Mouse (Mus musculus): Measurements from ENCODE around the gene Socs1. TPM values are rescaled to one million over a fixed set of nuclear protein-coding genes. Genes with fewer than 3 reads are reported as not detected.
"Not testable (repeated sequence)": the region's sequence is repeated elsewhere in the genome, so short reads cannot be mapped to it uniquely, and the experiment has no call there.

The Socs1 gene
- total RNA-seq (2015) (0.54 and 0.59 TPM in 2 replicates), total RNA-seq (2017) (0.73 and 1.7 TPM in 2 replicates)

DNA sequence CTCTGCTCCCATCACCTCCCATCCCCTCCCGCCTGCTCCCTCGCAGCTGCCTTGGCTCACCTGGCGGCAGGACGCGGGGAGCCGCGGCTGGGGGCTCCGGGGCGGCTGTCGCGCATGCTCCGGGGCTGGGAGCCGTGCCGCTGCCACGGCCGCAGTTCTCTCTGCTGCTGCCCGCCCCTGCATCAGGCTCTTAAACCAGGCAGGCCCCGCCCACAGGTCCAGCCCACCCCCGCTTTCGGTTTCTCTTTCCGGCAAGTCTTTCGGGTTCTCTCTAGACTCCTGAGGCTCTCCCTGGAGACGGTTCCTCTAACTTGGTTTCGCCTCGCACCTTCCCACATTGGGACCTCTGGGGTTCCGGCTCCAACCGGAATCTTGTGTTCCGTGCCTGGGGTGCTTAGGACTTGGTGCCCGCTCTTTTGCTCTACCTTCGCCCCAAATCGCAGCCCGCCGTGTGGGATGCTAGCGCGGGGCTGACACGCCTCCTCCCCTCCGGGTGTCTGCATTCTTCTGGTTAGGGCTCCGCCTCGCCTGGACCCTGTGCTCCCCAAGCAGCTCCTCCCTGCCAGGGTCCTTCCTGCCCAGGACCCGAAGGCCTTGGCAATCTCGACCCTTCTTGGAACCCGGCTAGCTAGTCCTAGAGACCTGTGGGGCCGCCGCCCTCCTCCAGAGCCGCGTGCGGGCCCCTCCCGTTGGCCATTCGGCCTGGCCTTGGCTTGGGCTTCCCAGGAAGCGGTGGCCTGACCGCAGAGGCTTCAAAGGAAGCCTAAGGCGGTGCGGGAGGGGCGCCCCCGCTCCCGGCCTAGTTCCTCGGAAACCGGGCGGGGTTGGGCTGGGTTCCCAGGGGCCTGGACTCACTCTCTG is at the start of gene Socs1:
Gene Socs1 (minus strand): TSS at position 166 of the 861 bp plus-strand sequence.
- ATAC-seq (ENCODE audit: poor library complexity, severe bottlenecking): peak; percentile 60

GRCm38 (mm10) chr16:10834542-10834910 is 49.2 kb upstream of the Socs1 start:
- no peak for ATAC-seq (ENCODE audit: poor library complexity, severe bottlenecking)

GRCm38 (mm10) chr16:10828461-10828805 is 43.1 kb upstream of the Socs1 start:
- ATAC-seq (ENCODE audit: poor library complexity, severe bottlenecking): no peak

GRCm38 (mm10) chr16:10827766-10828460 is 42.6 kb upstream of the Socs1 start:
- no peak for ATAC-seq (ENCODE audit: poor library complexity, severe bottlenecking)

DNA sequence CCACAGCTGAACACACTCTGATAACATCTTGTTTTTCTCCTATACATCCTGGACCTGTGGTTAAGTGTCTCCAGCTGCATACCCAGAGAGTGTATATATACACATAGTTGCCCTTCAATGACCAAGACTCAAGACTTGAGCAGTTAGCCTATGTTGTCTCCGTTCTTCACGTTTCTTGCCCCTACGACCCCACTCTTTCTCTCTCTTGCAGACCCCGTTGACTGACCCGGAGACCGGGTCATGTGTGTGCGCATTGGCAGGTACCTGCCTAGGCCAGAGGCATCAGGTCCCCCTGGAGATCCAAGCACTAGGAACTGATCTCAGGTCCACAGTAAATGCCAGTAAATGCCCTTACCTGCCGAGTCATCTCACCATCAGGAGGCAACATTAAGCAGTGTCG is 41.9 kb upstream of the Socs1 start:
- ATAC-seq (ENCODE audit: poor library complexity, severe bottlenecking): no peak

GRCm38 (mm10) chr16:10825840-10826239 is 40.5 kb upstream of the Socs1 start:
- no peak for ATAC-seq (ENCODE audit: poor library complexity, severe bottlenecking)

DNA sequence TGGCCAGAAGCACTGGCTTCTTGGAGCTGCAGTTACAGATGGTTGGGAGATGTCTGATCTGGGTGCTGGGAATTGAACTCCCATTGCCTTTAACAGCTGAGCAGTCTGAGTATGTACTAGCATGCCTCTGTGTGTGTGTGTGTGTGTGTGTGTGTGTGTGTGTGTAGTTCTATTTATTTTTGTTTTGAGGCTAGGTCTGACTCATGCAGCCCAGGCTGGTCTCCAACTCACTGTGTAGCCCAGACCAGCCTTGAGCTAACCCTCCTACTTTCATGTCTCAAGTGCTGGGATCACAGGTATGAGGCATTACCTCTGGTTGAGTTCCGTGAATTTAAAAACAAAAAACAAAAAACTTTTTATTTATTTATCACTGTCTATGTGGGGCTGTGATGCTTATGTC is 39.2 kb upstream of the Socs1 start:
- ATAC-seq (ENCODE audit: poor library complexity, severe bottlenecking): no peak

GRCm38 (mm10) chr16:10821387-10821786 is 36.1 kb upstream of the Socs1 start:
- ATAC-seq (ENCODE audit: poor library complexity, severe bottlenecking): no peak

- no peak for ATAC-seq (ENCODE audit: poor library complexity, severe bottlenecking)
Observed at GRCm38 (mm10) chr16:10819966-10820365, 34.6 kb upstream of the Socs1 start.

DNA sequence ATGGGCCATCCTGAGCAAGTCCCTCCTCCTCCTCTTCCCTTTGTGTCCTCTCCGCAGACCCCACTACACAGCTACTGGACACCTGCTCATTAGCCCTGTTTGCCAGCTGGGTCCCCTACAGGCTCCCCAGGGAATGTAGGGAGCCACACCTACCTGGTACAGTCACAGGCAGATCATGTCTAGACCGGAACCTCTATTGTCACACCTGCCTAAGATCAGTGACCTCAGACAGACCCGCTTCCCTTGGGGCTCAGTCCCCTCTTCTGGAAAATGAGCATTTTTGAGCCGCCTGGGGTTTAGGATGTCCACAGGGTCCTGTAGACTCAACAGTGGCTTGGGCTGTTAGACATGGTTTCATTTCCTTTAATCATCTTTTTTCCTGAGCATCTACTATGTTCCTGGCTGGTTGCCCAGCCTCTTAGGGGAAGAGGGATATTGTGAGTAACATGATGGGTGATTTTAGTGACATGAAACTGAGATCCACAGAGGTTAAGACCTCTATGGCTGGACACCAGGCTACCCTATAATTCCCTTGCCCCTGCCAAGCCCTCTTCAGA is 33.3 kb upstream of the Socs1 start:
- ATAC-seq (ENCODE audit: poor library complexity, severe bottlenecking): peak; percentile 71

DNA sequence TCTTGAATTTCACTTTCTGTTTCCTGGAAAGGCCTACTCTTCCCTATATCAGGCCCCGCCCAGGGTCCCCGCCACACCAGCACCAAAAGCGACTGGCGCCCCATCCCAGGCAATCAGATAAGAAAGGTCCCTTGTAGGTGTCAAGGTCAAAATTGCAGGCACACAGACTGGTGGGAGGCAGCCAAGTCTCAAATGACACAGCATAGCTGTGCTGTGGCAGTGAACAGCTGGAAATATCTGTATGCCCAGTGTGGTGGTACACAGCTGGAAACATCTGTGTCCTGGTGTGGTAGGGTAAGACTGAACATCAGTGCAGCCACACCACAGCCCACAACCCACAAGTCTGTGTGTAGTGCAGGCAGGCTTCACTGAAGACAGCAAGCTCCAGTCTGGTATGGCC is 29.5 kb upstream of the Socs1 start:
- no peak for ATAC-seq (ENCODE audit: poor library complexity, severe bottlenecking)

GRCm38 (mm10) chr16:10813726-10814125 is 28.4 kb upstream of the Socs1 start:
- ATAC-seq (ENCODE audit: poor library complexity, severe bottlenecking): no peak

GRCm38 (mm10) chr16:10812865-10813371 is 27.6 kb upstream of the Socs1 start, which contains the start of gene Gm11172:
TSS of gene Gm11172 (plus strand) at chr16:10812915.
- peak; percentile 35; the same call in 1 of the 2 replicates for ATAC-seq (ENCODE audit: poor library complexity, severe bottlenecking)

- no peak for ATAC-seq (ENCODE audit: poor library complexity, severe bottlenecking)
Observed at GRCm38 (mm10) chr16:10810376-10810775, 25.0 kb upstream of the Socs1 start.

GRCm38 (mm10) chr16:10805789-10806527 is 20.6 kb upstream of the Socs1 start, which contains the start of gene Prm1:
TSS of gene Prm1 (minus strand) at chr16:10805839.
- no peak for ATAC-seq (ENCODE audit: poor library complexity, severe bottlenecking)

GRCm38 (mm10) chr16:10802420-10802819 is 17.1 kb upstream of the Socs1 start:
- not testable (repeated sequence) for ATAC-seq (ENCODE audit: poor library complexity, severe bottlenecking)

DNA sequence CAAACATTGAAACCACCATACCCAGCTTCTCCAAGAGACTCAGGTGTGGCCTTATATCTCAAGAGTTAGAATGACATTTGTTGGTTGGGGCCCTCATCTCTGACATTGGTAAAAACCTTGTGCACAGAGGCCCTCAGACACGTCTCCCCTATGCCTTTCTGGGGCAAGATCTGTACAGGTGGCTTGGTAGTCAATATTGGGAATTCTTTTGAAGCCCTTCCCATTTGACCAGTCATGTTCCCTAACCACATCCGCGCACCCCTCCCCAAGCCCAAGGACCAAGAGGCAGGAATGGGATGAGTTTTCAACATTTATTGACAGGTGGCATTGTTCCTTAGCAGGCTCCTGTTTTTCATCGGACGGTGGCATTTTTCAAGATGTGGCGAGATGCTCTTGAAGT is 10.7 kb upstream of the Socs1 start, which contains the start of gene Prm2:
Gene Prm2 (minus strand): TSS at position 101 of the 400 bp plus-strand sequence.
- ATAC-seq (ENCODE audit: poor library complexity, severe bottlenecking): no peak

GRCm38 (mm10) chr16:10790702-10791101 is 5.4 kb upstream of the Socs1 start, which contains the start of gene Prm3:
TSS of gene Prm3 (minus strand) at chr16:10790914.
- ATAC-seq (ENCODE audit: poor library complexity, severe bottlenecking): no peak

GRCm38 (mm10) chr16:10788866-10789265 is 3.5 kb upstream of the Socs1 start:
- no peak for ATAC-seq (ENCODE audit: poor library complexity, severe bottlenecking)

DNA sequence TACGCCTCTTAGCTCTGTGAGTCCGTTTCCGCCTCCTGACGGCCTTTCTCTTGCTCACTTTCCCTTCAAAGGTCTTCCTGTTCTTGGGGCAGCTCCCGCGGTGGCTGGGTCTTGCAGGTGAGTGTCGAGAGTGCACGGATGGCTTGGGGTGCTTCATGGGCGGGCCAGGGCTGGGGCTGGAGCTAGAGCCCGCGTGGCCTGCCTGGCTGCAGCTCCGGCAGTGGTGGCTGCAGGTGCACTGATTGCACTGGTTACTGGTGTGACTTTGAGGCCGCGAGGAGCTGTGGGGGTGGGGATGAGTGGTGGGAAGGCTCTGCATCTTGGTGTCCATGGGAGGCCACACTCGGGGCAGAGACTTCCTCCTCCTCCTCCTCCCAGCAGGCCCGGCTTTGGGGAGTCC is 2.9 kb upstream of the Socs1 start, which contains the start of gene Tnp2:
Gene Tnp2 (minus strand): TSS at position 390 of the 400 bp plus-strand sequence.
- ATAC-seq (ENCODE audit: poor library complexity, severe bottlenecking): no peak
